Mouse (Mus musculus): ENCODE measurements around the gene Mgme1.

Mgme1 gene

DNA sequence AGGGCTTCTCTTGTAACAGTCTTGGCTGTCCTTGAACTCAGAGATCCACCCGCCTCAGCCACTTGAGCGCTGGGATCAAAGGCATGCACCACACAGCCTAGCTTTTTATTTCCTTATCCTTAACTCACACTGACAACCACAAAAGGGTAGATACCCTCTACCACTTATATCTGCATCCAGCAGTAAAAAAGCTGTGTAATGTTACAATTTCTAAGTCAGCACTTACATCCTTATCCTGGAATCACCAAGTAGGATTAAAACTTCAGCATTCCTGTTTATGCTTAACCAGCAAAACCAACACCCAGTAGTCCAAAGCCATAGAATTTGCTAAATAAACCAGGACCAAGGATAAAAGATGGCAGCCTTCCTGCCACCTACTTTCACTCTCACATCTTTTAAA, 7.6 kb upstream of the Mgme1 start:
- CTCF ChIA-PET: no interaction called here

DNA sequence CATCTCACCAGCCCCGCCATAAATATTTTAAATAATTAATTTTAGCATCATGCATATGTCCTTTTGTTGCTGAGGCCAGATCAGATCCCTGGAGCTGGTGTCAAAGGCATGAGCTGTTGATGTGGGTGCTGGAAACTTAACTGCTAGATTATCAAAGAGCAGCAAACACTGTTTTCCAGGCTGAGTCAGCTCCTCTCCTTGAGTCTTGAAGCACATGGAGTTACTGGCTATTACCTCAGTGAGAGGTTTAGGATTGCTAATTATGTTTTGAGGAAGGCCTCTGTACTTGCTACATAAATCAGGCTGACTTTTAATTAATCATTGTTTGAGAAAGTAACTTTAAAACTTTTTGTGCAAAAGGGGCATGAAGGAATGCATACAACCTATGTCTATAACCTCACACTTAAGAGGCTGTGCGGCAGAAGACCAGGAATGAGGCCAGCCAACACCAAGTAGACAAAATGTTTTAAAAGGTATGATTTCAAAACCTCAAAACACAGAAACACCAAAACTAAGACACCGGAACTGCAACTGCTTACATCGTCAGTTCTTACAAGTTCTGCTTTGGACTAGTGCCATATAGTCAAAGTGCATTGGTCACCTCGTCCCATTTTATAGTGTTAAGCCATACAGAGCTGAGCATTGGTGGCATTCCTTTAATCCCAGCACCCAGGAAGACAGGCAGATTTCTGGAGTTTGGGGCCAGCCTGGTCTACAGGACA, 5.9 kb upstream of the Mgme1 start:
- CTCF ChIA-PET: no interaction called here

DNA sequence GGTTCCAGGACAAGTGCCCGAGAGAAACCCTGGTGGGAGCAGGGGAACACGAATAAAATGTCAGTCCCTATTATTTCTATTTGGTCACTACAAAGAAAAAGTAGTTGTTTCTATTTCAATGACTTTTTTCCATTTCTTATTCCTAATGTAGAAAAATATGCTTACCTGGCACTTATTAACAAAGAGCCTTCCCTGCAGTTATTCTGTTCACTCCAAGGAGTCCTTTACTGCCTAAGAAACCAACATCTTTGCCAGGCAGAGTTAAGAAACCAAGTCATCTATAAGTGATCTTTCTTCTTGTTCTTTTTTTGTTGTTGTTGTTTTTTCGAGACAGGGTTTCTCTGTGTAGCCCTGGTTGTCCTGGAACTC, 5.4 kb upstream of the Mgme1 start:
- CTCF ChIA-PET: no interaction called here

DNA sequence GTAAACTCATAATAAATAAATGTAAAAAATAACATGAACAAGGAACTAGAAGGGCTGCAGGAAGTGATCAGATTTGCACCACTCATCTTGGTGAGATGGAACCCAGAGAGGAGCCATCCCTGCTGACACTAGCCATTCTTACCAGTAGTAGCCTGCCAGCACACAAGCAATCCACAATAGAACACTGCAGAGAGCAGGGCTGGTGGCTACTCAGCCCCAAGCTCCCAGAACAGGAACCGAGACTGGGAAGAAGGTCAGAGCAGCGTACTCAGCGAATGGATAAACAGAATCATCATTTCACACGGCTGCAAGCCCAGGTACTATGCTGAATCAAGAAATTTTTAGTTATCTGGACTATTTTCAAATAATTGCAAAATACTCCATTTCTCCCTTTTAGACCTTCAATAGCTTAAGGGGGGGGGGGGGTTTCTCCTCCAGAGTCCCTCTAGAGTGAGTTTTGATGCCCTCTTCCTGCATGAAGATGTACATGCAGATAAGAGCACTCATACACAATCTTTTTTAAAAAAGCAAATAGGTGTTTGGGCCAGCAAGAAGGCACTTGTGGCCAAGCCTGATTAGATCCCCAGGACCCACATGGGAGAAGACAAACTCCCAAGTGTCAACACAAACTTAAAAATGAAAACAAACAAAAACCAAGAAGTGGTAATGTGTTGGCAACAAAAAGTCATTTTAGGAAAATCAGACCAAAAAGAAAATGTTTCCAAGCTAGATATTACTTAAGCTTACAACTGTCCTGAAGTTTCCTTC, 4.4 kb upstream of the Mgme1 start:
- CTCF ChIA-PET: interaction anchor here (0.7 kb wide), 1 partner anchor 42 kb away, joined by 9 read pairs; no protein-coding TSS in a partner anchor

DNA sequence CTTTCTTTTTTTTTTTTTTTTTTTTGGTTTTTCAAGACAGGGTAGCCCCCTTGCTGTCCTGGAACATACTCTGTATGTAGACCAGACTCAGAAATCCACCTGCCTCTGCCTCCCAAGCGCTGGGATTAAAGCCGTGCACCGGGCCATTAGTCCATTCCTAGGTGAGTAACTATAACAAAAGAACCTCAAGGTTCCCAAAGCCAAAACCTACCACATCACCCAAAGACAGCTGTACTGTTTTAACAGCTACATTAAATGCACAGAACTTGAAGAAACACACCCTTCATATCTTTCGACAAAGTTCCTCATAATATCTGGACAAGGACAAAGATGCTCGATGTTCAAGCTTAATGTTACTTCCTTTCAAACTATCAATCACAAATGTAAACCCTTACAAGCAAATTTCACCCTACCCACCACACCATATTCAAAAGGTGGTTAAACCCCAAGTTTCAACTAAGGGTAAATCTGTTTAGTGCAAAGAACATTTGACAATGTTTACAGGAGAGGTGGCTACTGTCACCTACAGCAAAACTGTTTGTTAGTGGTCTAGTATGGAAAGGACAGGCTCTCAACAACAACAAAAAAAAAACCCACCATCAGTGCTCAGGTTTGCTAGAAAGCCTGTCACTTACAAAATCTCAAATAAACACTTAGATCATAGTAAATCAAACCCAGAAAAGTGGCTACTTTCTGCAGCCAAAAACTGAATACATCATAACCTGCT, 3.3 kb upstream of the Mgme1 start:
- CTCF ChIA-PET: interaction anchor here (0.6 to 0.7 kb wide), 3 partner anchors 8 to 259 kb away, joined by 5 to 9 read pairs (median 7); no protein-coding TSS in a partner anchor

DNA sequence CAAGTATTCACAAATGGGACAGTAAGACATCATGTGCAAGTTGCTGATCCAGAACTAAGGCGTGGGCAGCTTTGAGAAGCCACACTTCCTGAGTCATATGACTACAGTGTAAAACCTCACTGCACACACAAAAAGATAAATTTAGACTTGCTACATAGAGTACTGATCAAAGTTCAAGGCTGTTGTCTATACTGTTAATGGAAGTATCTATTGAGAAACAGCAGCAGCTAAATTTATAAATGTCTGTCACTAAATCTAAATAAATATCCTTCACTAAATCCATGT, 2.8 kb upstream of the Mgme1 start:
- CTCF ChIA-PET: no interaction called here

DNA sequence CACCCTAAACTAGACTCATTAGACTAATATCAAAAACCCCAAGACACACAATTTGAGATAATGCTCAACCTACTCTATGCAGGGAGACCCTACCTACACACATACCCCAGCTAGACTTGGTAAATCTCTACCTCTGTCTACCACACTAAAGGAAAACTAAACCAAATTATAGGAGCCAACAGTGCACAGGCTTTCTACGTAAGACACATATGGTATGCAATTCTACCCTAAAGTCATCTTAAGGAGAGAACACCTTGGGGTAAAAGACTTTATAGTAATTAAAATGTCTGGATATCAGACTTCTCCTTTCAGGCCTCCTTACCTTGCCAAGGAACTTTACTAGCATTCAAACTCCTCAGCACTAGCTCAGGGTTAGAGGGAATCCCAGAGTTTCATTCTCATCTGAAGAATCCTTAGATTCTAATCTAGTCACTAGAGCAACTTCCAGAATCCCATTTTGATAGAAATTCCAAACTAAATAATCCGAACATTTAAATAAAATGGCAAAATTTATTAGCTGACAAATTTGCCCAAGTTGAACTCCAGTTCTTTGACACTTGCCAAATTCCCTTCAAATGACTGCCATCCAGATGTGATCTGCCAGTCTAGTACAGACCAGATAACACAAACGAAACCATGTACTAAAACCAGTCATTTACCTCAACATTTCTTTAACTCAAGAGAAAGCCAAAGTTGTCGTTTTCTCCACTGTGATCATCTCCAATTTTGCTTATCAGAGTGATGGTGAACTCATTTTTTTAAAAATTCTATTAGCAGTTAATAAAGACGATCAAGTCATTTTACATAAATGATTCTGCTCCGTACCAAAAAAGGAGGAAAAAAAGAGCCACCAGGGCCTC, 1.8 kb upstream of the Mgme1 start:
- CTCF ChIA-PET: interaction anchor here (0.7 kb wide), 1 partner anchor 40 kb away, joined by 4 read pairs; no protein-coding TSS in a partner anchor

DNA sequence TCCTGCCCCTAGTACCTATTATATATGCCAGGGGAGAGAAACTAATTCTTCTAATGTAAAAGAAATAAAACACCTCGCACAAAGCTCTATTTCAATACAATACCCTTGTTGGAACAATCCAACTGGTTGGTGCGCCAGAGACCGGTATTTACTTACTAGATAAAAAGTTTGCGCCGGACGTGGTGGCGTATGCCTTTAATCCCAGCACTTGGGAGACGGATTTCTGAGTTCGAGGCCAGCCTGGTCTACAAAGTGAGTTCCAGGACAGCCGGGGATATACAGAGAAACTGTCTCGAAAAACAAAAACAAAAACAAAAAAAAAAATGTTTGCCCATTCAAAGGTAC, 1.2 kb upstream of the Mgme1 start:
- CTCF ChIA-PET: interaction anchor here (0.7 kb wide), 1 partner anchor 41 kb away, joined by 4 read pairs; no protein-coding TSS in a partner anchor

DNA sequence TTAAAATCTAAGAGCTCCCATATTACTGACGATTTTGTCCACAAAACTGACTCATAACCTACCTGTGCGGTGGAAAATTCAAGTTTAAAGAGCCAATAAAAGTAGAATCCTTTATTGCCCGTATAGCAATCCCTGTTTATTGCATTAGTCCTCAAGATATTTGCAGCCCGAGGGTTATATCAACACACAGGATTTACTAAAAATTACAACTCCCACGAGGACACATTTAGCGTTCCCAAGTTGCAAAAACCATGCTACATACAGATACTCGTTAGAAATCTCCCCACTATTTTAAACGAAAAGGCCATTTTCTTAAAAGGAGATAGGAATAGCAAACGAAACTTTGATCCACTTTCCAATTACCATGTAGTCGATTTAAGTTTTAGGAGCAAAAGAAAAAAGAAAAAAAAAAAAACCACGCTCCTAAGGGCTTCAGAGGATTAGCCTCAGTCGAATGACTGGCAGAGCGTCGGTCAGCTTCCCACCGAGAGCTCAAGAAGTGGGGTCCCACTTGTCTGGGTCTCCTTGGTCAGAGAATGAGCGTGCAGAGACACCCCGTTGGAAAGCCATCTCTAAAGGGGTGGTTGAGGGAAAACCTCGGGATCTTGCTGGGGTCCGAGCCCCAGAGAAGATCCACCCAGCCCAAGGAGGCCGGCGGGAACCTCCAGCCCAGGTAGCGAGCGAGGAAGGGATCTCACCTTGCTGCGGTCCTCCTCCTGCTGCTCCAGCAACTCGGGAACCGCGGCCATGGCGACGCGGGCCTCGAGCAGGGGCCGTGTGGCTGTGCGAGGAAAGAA, 586 bp upstream of the Mgme1 start:
- CTCF ChIA-PET: no interaction called here

DNA sequence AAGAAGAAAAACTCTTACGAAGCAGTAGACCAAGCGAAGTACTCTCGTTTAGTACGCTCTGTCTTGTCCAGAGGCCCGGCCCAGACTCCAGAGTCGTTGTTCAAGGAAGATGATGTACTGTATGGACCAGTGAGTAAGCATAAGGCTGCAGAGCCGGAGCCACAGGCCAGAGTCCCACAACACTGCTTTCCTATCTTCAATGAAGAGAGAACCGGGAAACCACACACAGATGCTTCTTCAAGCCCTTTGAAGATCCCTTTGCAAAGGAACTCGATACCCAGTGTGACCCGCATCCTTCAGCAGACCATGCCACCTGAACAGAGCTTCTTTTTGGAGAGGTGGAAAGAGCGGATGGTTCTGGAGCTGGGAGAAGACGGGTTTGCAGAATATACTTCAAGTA, 1.6 kb downstream of the Mgme1 start:
- CTCF ChIA-PET: interaction anchor here (0.6 kb wide), 1 partner anchor 59 kb away, joined by 6 read pairs; no protein-coding TSS in a partner anchor

DNA sequence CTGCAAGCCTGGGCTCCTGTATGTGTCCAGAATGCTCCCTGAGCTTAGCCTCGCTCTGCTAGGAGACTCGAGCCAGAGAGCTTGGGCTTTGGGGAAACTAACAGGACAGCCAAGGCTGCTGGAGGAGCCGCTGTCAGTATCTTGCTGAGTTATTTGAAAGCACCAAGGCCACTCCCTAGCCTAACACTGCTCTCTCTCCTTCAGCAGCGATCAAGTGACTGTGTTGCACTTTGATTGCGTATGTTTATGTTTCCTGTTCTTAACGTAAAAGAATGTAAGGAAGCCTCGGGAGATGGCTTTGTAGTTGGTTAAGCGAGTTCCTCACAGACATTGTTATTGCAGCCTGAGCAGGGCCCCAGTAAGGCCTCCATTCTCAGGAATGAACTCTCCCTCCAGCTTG, 4.3 kb downstream of the Mgme1 start:
- CTCF ChIA-PET: no interaction called here

DNA sequence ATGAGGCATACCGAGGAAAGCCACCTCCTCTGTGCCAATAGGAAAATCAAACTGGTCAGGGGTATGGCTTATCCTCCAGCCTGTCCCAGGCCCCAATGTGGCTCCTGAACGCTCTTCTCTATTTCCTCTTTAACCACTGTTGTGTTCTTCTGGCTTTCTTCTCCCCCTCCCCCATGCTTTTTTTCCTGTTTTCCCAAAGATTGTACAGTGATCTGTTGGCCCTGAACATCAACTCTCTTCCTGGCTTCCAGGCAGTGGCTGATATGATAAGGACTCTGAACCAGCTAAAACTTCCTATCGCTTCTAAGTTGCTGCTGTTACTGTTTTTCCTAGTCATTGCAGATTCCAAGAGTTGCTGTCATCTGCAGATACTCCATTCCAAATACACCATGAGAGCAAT, 6.4 kb downstream of the Mgme1 start:
- CTCF ChIA-PET: no interaction called here

DNA sequence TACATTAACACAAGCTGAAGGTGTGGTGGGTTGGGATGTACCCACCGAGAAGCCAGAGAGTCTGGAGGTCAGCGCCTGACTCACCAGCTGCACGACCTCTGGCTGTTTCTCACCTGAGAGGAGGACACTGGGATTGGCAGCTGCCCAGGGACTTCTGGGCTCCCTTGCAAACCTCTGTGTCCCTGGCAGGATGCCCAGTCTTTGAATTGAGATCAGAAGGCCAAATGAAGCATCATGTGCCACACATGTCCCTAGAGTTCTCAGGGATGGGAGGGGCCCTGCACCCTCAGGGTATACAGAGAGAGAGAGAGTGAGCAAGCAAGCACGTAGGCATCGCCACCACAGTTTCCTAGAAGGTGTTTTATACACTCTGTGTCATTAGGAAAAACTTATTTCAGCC, 9.3 kb downstream of the Mgme1 start:
- CTCF ChIA-PET: no interaction called here

DNA sequence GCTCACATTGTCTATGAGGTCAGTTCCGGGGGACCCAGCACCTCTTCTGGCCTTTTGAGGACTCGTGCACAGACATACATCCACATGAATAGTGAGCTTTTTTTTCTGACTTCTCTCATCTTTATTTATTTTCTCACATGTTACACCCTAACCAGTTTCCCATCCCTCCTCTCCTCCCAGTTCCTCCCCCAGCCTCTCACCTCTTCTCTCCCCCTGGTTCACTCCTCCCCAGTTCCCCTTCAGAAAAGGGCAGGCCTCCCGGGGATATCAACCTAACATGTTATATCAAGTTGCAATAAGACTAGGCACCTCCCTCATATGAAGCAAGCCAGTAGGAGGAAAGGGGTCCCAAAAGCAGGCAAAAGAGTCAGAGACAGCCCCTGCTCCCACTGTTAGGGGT, 10.1 kb downstream of the Mgme1 start:
- CTCF ChIA-PET: no interaction called here

DNA sequence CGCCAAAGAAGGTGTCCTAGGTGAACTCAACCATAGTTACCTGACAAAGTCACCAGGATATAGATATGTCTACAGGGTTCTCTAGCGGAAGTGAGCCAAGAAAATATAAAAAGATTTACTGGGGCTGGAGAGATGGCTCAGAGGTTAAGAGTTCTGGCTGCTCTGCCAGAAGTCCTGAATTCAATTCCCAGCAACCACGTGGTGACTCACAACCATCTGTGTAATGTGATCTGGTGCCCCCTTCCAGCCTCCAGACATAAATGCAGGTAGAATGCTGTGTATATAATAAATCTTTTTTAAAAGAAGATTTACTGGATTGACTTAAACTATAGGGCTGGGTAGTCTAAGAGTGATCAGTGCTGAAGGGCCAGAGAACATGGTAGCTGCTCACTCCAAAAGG, 11.0 kb downstream of the Mgme1 start:
- CTCF ChIA-PET: no interaction called here

DNA sequence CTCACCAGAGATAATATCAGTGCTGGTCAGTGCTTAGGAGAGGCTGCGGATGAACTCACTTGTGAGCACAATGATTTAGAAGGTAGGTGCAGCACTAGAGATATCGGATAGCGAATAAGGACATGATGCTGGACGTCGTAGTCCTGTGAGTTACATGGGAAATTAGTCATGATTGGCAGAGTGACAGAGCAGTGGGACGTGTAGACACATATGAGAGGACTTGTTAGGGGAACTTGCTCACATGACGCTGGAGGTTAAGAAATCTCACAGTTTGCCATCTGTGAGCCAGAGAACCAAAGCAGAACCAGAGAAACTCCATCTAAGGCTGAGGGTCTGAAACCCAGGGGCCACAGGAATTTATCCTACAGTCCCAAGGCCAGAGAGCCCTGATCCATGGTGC, 19.9 kb downstream of the Mgme1 start:
- CTCF ChIA-PET: no interaction called here

DNA sequence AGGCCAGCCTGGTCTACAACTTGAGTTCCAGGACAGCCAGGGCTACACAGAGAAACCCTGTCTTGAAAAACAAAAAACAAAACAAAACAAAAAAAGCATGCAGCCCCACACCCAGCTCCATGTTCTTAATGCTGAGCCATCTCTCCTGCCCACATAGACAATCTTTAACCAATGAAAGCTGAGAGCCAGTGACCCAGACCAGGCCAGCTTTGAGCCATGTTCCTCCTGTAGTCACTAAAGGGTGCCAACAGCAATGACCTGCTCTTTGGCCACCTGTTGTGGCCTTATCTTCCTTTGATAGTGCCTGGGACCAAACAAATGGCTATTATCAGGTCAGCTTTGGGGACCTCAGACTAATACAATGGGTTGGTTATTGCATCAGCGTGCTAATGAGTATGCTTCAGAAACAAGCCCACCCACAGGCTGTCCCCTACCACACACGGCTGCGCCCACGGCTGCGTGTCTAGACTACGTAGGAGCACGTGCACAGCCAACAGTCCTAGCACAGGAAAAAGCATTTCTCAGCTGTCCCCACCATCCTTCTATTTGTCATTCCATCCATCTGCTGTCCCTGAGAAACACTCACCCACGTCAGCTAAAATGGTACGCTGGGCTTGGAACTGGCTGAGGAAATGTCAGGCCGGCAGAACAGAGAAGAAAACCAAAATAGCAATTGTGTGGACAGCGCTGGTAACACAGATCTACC, 21.3 kb downstream of the Mgme1 start:
- CTCF ChIA-PET: no interaction called here

DNA sequence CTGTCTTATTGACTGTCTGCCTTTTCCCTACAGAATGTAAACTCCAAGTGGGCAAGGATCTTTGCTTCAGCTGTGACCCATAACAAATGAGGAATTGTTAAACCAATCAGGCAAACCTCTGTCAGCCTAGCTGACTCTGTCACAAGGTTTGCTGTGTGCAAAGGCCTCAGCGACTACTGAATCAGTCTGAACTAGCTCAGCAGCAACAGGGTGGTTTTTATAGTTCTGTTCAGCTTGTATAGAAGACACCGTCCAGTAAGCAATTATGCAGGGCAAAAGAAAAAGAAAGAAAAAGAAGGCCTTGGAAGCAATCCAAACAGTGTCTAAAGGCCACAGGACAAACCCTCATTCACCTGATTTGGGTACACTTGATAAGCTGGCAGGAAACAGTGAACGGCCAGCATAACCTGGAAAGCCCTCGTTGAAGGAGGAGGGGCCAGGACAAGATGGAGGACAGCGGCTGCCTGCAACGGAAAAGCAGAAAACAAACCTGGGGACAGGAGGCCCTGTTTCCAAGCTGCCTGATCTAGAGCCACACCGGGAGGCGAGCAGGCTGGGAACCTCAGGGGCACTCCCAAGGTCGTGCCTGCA, 24.8 kb downstream of the Mgme1 start:
- CTCF ChIA-PET: no interaction called here

DNA sequence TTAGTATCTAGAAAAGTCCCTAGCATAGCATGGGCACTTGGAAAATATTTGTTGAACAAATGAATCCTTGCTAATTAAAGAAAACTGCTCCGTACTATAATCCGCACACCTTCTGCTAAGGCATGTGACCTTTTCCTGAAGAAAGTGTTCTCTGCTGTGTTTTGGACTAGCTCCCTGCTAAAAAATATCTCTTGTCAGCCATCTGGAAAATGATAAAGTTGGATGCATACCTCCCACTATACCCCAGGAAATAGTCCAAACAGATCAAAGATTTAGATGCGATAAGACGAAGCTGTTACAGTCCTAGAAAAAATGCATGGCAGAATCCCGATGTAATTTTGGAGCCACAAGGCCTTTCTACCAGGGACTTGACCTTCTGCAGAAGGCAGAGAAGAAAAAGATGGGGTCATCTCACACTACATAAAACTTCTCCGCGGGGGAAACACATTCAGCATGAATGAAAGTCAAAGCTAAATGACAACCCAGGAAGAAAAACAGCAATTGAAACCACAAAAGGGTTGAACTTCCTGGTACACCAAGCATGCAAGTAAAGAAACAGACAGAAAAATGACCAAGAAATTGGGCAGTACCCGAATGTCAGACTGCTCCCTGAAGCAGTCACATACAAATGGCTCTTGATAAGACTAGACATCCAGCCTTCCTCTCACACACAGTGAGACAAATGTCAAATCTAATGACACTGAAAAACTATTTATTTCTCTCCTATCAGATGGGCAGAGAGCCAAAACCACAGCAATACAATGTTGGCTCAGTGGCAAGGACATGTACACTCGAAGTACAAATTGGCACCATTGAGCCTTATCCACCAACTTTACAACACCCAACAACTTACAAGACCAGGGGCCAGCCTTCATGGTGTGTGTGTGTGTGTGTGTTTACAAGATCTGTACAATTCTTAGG, 29.5 kb downstream of the Mgme1 start:
- CTCF ChIA-PET: no interaction called here

All from spleen, embryonic (tissue).